Mouse (Mus musculus) lung, adult 2 months (tissue): Measurements from ENCODE around the gene Syt17. TPM values are rescaled to one million over a fixed set of nuclear protein-coding genes. Genes with fewer than 3 reads are reported as not detected.
"Not testable (repeated sequence)": the region's sequence is repeated elsewhere in the genome, so short reads cannot be mapped to it uniquely, and the experiment has no call there.

Experiments used
- DNase-seq: peaks from one replicate; pipeline ENCODE4 v3.0.0; 2022
- H3K4me1 ChIP-seq: fragments of 200-500 bp; 2 replicates; pipeline ENCODE4 v1.6.1; 2011; ENCODE audit warnings: low read length; ENCODE audit not compliant: control insufficient read depth, insufficient read depth
- H3K4me3 ChIP-seq: fragments of 200-500 bp; replicated peaks from 2 replicates; pipeline ENCODE3; 2011; ENCODE audit warnings: low read depth, mild to moderate bottlenecking, control low read depth, low read length; ENCODE audit errors: extremely low read depth
- CTCF ChIP-seq: fragments of 200-500 bp; IDR thresholded peaks from 2 replicates; pipeline ENCODE4 v1.5.1; 2011; ENCODE audit warnings: mild to moderate bottlenecking, low read length, control low read depth; ENCODE audit not compliant: insufficient read depth
- POLR2A ChIP-seq: fragments of 200-500 bp; IDR thresholded peaks from 2 replicates; pipeline ENCODE4 v1.6.1; 2011; ENCODE audit warnings: low read depth, mild to moderate bottlenecking, control low read depth, low read length, borderline replicate concordance; ENCODE audit errors: extremely low read depth
- WGBS: fragments of 180-500 bp; shearing (Covaris S2); methylation state at CpG from one replicate; pipeline ENCODE4 v1.1.7; 2018; 5-methylcytosine and 5-hydroxymethylcytosine counted together
- polyA plus RNA-seq: library from polyadenylated mRNA; depleted of rRNA; stranded (reverse); fragments of >200 nt; gene quantifications from 2 replicates; pipeline ENCODE4 v1.2.3, GENCODE M21; 2012; rRNA removed

Gene Syt17
- polyA plus RNA-seq, 1 experiment: 5.0 TPM

DNA sequence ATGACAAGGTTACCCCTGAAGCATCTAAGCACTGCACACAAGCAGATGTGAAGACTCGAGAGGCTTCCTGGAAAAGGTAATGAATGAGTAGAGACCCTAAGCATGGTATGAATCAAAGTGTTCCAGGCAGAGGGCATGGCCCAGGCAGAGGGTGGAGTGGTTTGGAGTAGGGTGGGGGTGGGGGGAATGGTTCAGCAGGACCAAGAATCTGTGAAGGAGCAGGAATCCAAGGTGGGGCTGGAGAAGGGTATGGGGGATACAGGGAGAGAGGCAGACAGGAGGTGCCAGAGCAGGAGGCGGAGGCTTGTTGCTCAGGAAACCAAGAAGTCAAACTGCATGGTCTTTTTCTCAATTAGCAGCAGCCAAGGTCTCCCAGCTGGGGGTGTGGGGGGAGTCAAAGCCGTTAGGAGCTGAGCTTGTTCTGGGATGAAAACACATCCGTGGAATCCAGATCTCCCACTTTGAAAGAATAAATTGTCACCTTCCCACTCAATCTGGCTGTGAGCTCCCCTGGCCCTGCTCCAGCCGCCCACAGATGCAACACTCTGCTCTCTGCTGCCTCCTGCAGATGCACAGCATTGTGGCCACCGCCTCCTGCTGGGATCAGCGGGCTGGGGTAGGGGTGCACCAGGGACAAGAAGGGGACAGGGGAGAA is 83.5 kb downstream of the Syt17 start:
- no peak for DNase-seq
- 31% methylated on average over 7 of the region's 7 CpGs for WGBS
- TF ChIP-seq CTCF (no peak), POLR2A (no peak)
- no peaks in the 10 kb centered on the region for H3K4me1 ChIP-seq
- H3K4me3 ChIP-seq: no peak overlapping the region

DNA sequence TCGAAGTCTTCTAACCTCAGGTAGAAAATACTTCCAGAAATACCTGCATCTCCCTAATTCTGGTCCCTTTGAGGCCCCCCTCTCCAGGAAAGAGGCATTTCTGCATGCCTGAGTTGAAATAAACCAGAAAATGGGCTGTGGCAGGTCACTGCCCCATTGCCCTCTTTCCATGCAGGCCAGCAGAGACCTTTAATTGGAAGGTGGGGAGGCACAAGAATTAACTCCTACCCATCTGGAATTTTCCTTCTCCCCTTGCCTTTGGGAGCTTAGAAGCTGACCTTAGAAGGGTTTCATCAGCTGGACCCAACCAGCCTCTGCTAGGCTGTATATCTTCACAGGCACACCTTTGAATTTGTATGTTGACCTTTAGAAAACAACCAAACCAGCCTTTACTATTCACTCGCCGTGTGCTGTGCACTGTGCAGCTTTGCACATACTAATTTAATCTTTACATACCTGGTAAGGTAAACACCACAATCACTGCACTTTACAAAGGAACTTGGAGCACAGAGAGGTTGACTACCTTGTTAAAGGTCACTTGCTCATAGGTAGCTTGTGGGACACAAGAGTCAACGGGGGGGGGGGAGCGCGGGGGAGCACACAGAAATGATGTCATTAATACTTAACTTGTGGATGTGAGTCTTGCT is 84.3 kb downstream of the Syt17 start:
- DNase-seq: no peak
- TF ChIP-seq POLR2A: no peak
- Histone ChIP-seq H3K4me1 (no peaks in the 10 kb centered on the region), H3K4me3 (no peak overlapping the region)
- WGBS: 60% methylated on average over 6 of the region's 6 CpGs

- 67% methylated on average over 1 of the region's 1 CpGs for whole genome bisulfite sequencing
- no peak for TF ChIP-seq POLR2A
- TF ChIP-seq CTCF: no peak
- no peak overlapping the region for H3K4me3 ChIP-seq
These were observed 85.1 kb downstream of the Syt17 start for GRCm38 (mm10) chr7:118362931-118363330.

DNA sequence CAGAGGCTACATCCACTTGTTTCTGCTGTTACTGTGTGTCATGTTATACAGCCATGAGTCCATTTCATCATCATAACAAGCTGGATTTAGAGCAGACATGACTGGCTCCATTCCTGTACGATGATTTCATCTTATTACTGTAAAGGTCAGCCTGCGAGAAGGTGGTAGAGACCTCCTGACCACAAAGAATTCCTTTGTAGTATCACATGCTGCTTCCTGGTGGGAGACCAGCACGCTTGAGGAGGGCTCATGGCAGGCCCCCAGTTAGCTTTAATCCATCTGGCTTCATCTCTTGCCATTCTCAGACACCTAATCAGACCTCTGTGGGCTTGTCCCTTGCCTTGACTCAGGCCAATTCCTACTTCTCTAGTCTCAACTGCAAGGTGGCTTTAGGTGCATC is 85.8 kb downstream of the Syt17 start:
- no peak for TF ChIP-seq CTCF
- TF ChIP-seq POLR2A: no peak
- H3K4me1 ChIP-seq: no peaks in the 10 kb centered on the region
- no peak overlapping the region for H3K4me3 ChIP-seq
- no peak for DNase-seq
- WGBS: 50% methylated on average over 3 of the region's 3 CpGs

More at GRCm38 (mm10) chr7:118362931-118363330, 85.1 kb downstream of the Syt17 start:
- no peaks in the 10 kb centered on the region for H3K4me1 ChIP-seq
- DNase-seq: no peak

GRCm38 (mm10) chr7:118358977-118359376 is 89.0 kb downstream of the Syt17 start:
- WGBS: 55% methylated on average over 3 of the region's 3 CpGs

DNA sequence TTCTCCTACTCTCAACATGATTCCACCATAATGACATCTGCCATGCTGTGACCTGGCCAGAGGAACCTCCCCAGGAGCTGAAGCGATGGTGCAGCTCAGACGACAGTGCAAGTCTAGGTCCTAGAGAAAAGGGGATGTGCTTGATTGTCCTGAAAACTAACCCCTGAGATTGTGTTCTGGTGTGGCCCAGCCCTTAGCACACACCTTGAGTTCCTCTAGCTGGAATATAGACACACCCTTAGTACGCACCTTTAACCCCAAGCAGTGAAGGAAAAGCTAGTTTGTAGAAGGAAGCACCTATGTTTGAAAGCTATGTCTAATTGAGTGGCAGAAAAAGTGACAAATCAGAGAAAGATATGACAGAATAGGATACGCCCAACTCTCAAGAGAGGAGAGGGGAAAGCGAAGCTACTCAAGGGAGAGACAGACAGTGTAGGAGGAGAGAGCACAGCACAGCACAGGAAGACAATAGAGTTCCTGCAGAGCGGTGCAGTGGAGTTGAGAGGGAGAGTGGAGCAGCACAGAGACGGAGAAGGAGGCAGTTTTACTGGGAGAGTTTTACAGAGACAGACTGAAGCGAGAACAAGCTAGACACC is 91.5 kb downstream of the Syt17 start:
- not testable (repeated sequence) for DNase-seq, H3K4me3 ChIP-seq, H3K4me1 ChIP-seq
- 80% methylated on average over 8 of the region's 8 CpGs for WGBS

More at GRCm38 (mm10) chr7:118358977-118359376, 89.0 kb downstream of the Syt17 start:
- Histone ChIP-seq H3K4me3 (no peak overlapping the region), H3K4me1 (no peaks in the 10 kb centered on the region)
- TF ChIP-seq POLR2A (no peak), CTCF (no peak)
- DNase-seq: no peak

DNA sequence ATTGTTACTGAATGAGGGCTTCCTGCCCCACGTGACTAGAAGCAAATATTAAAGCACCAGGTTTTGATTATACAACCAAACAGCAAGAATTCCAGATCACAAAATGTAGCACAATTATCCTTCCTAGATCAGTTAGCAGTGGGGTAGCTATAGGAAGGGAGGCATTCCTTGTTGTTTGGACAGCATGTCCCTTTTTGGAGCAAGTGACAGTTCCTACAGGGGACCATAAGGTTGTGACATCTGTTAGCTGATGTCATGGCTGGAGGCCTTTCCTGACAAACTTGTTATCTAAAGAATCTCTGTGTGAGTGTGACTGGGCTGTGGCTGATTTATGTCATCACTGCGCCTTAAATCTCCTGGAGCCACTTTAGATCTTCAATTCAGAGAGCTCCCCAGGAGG is 97.2 kb downstream of the Syt17 start:
- Histone ChIP-seq H3K4me3 (no peak overlapping the region), H3K4me1 (no peaks in the 10 kb centered on the region)
- WGBS: 58% methylated on average over 2 of the region's 2 CpGs
- TF ChIP-seq POLR2A (no peak), CTCF (no peak)
- DNase-seq: no peak

DNA sequence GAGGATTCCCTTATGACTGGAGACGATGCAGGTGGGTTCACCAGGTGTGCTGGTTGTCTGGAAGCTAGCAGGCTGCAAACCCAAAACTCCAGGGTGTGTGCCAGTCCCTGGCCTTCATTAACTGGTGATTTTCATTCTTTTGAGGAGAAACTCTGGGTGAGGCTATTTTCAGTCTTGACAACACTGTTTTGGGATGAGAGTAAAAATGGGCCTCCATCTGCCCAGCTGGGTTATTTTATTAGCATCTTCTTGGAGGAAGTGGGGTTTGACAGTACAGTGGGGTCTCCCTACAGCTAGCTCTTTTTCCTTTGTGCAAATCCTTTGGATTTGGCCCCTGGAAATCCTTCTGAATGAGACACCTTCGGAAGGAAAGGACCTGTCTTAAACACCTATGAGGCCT is 101.1 kb downstream of the Syt17 start:
- H3K4me1 ChIP-seq: no peaks in the 10 kb centered on the region
- 53% methylated on average over 2 of the region's 2 CpGs for WGBS
- TF ChIP-seq POLR2A (no peak), CTCF (no peak)
- DNase-seq: no peak
- H3K4me3 ChIP-seq: no peak overlapping the region

- Histone ChIP-seq H3K4me1 (no peaks in the 10 kb centered on the region), H3K4me3 (no peak overlapping the region)
- TF ChIP-seq POLR2A (no peak), CTCF (no peak)
- 28% methylated on average over 2 of the region's 2 CpGs for WGBS
- no peak for DNase-seq
These were observed 101.6 kb downstream of the Syt17 start for GRCm38 (mm10) chr7:118346432-118346831.

- WGBS: 77% methylated on average over 3 of the region's 3 CpGs
- DNase-seq: no peak
- no peaks in the 10 kb centered on the region for H3K4me1 ChIP-seq
- TF ChIP-seq POLR2A: no peak
- no peak for TF ChIP-seq CTCF
- H3K4me3 ChIP-seq: no peak overlapping the region
These were observed 102.6 kb downstream of the Syt17 start for GRCm38 (mm10) chr7:118345396-118345795.

GRCm38 (mm10) chr7:118344701-118345100 is 103.3 kb downstream of the Syt17 start:
- Histone ChIP-seq H3K4me3 (no peak overlapping the region), H3K4me1 (no peaks in the 10 kb centered on the region)
- 54% methylated on average over 9 of the region's 9 CpGs for WGBS
- no peak for TF ChIP-seq POLR2A
- TF ChIP-seq CTCF: no peak
- no peak for DNase-seq

Other genes starting within 250 kb of the Syt17 start
- 21.8 and 24.9 TPM in 2 replicates for gene Smg1, start 204.6 kb downstream of the Syt17 start, polyA plus RNA-seq
- 60.9 and 84.2 TPM in 2 replicates for gene Itpripl2, start 43.8 kb upstream of the Syt17 start, polyA plus RNA-seq
- gene Coq7, start 85.1 kb upstream of the Syt17 start, polyA plus RNA-seq: 29.2 and 41.4 TPM in 2 replicates
- 1.3 and 1.5 TPM in 2 replicates for gene Tmc7, start 136.5 kb upstream of the Syt17 start, polyA plus RNA-seq
- 0.57 and 1.1 TPM in 2 replicates for gene Tmc5, start 149.1 kb upstream of the Syt17 start, polyA plus RNA-seq